Mouse (Mus musculus) liver, postnatal 0 days (tissue): ENCODE data around the gene Ccdc159. TPM values are rescaled to one million over a fixed set of nuclear protein-coding genes. Genes with fewer than 3 reads are reported as not detected.

Experiments used
- ATAC-seq: fragments of 200-750 bp; cut with Nextera tagmentation; 2 replicates; pipeline ENCODE4 v1.8.0; 2017; ENCODE audit warnings: mild to moderate bottlenecking, moderate library complexity
- DNase-seq: peaks from one replicate; pipeline ENCODE4 v3.0.0-alpha.2; 2016
- H3K27ac ChIP-seq: fragments of 300-500 bp; sonication (generic); 2 replicates; pipeline ENCODE4 v1.5.1; 2014; ENCODE audit warnings: antibody characterized with exemption, moderate library complexity, mild to moderate bottlenecking, low read depth
- H3K27me3 ChIP-seq: fragments of 300-500 bp; sonication (generic); 2 replicates; pipeline ENCODE4 v1.6.1; 2014; ENCODE audit warnings: low read length, control low read depth, mixed read lengths; ENCODE audit not compliant: insufficient read depth
- H3K36me3 ChIP-seq: fragments of 300-500 bp; sonication (generic); replicated peaks from 2 replicates; pipeline ENCODE4 v1.6.1; 2014; ENCODE audit warnings: mild to moderate bottlenecking, control low read depth, low read length, moderate library complexity, mixed read lengths; ENCODE audit not compliant: insufficient read depth
- H3K4me1 ChIP-seq: fragments of 300-500 bp; sonication (generic); 2 replicates; pipeline ENCODE4 v1.6.1; 2014; ENCODE audit warnings: antibody characterized with exemption, mild to moderate bottlenecking, control low read depth; ENCODE audit not compliant: insufficient read depth
- H3K4me2 ChIP-seq: fragments of 300-500 bp; sonication (generic); 2 replicates; pipeline ENCODE4 v1.6.1; 2014; ENCODE audit warnings: low read depth, mild to moderate bottlenecking, low read length, moderate library complexity, mixed read lengths
- H3K4me3 ChIP-seq: fragments of 300-500 bp; sonication (generic); 2 replicates; pipeline ENCODE4 v1.5.1; 2014; ENCODE audit warnings: low read depth, low read length
- H3K9ac ChIP-seq: fragments of 300-500 bp; sonication (generic); replicated peaks from 2 replicates; pipeline ENCODE4 v1.6.1; 2014; ENCODE audit warnings: mild to moderate bottlenecking, moderate library complexity
- H3K9me3 ChIP-seq: fragments of 300-500 bp; sonication (generic); 2 replicates; pipeline ENCODE4 v1.6.1; 2016; ENCODE audit warnings: mild to moderate bottlenecking, control low read depth, low read length, mixed read lengths
- CTCF ChIP-seq: sonication (generic); IDR thresholded peaks from 2 replicates; pipeline ENCODE4 v1.5.1; 2016; ENCODE audit warnings: antibody characterized with exemption, low read depth
- EP300 ChIP-seq: IDR thresholded peaks from 2 replicates; pipeline ENCODE4 v1.6.1; 2016; ENCODE audit warnings: antibody characterized with exemption, low read depth, mild to moderate bottlenecking
- WGBS: fragments of 180-500 bp; shearing (Covaris S2); extraction: QIAGEN DNeasy Blood & Tissue Kit; methylation state at CpG from one replicate; pipeline ENCODE4 v1.1.7; 2014; ENCODE audit not compliant: insufficient replicate concordance; 5-methylcytosine and 5-hydroxymethylcytosine counted together
- polyA plus RNA-seq: library from polyadenylated mRNA; unstranded; fragments of >200 nt; fragmentation: Nextera tagmentation; extraction: Ambion mirVana; gene quantifications from 2 replicates; pipeline ENCODE4 v1.2.1, GENCODE M21; 2015

Gene Ccdc159
- polyA plus RNA-seq, result 0.81 and 1.1 TPM in 2 replicates

GRCm38 (mm10) chr9:21927208-21927753, at the start of gene Ccdc159, which contains the start of gene Tmem205:
Gene Ccdc159 (plus strand): TSS chr9:21927471.
Gene Tmem205 (minus strand): TSS chr9:21927556.
- WGBS, result under 1% methylated on average over 28 of the region's 28 CpGs
- H3K4me1 ChIP-seq, result peaks cover 30% of the 10 kb centered on the region
- peak within 1 kb of the TSS; percentile 59 for H3K9ac ChIP-seq
- peak within 1 kb of the TSS; percentile 92 for H3K27ac ChIP-seq
- H3K4me2 ChIP-seq, result peak within 1 kb of the TSS; percentile 72
- ATAC-seq (peak; percentile 88), DNase-seq (peak; percentile 86)
- no peaks in the 10 kb centered on the region for H3K36me3 ChIP-seq
- no peaks in the 10 kb centered on the region for H3K27me3 ChIP-seq
- TF ChIP-seq CTCF (no peak), EP300 (peak; percentile 65)
- H3K4me3 ChIP-seq, result peak within 1 kb of the TSS; percentile 45
- H3K9me3 ChIP-seq, result no peaks in the 10 kb centered on the region

GRCm38 (mm10) chr9:21889229-21889628, 38.0 kb upstream of the Ccdc159 start:
- Histone ChIP-seq H3K4me1 (no peaks in the 10 kb centered on the region), H3K36me3 (no peaks in the 10 kb centered on the region), H3K9me3 (no peaks in the 10 kb centered on the region), H3K4me2 (no peak overlapping the region), H3K27me3 (no peaks in the 10 kb centered on the region), H3K27ac (no peak overlapping the region), H3K9ac (no peak overlapping the region), H3K4me3 (no peak overlapping the region)
- ATAC-seq (no peak), DNase-seq (peak; percentile 27)
- WGBS, result 53% methylated on average over 3 of the region's 3 CpGs
- TF ChIP-seq CTCF, result peak; percentile 60
- TF ChIP-seq EP300, result no peak

GRCm38 (mm10) chr9:21901223-21901820, 25.9 kb upstream of the Ccdc159 start:
- Histone ChIP-seq H3K4me2 (peak overlapping the region; percentile 71), H3K9ac (no peak overlapping the region), H3K27ac (no peak overlapping the region), H3K9me3 (no peaks in the 10 kb centered on the region), H3K4me1 (peaks cover 9% of the 10 kb centered on the region; the same call in 1 of the 2 replicates), H3K36me3 (no peaks in the 10 kb centered on the region), H3K4me3 (peak overlapping the region; percentile 45), H3K27me3 (no peaks in the 10 kb centered on the region)
- 13% methylated on average over 10 of the region's 10 CpGs for WGBS
- DNase-seq (peak; percentile 72), ATAC-seq (peak; percentile 90)
- peak; percentile 39 for TF ChIP-seq CTCF
- TF ChIP-seq EP300, result no peak

- ATAC-seq, result no peak
- no peak overlapping the region for H3K4me2 ChIP-seq
- no peak overlapping the region for H3K9ac ChIP-seq
- TF ChIP-seq EP300 (no peak), CTCF (no peak)
- H3K4me1 ChIP-seq, result peaks cover 12% of the 10 kb centered on the region
- no peak for DNase-seq
- no peak overlapping the region for H3K4me3 ChIP-seq
- H3K36me3 ChIP-seq, result no peaks in the 10 kb centered on the region
- no peaks in the 10 kb centered on the region for H3K9me3 ChIP-seq
- H3K27me3 ChIP-seq, result no peaks in the 10 kb centered on the region
- H3K27ac ChIP-seq, result no peak overlapping the region
- 75% methylated on average over 4 of the region's 4 CpGs for WGBS
These were observed 23.2 kb upstream of the Ccdc159 start for GRCm38 (mm10) chr9:21904031-21904430.

GRCm38 (mm10) chr9:21908216-21908615, 19.1 kb upstream of the Ccdc159 start:
- DNase-seq, result no peak
- 28% methylated on average over 11 of the region's 11 CpGs for WGBS
- no peak for ATAC-seq
- Histone ChIP-seq H3K27ac (peak overlapping the region; percentile 62), H3K9me3 (no peaks in the 10 kb centered on the region), H3K4me1 (peaks cover 10% of the 10 kb centered on the region), H3K4me2 (no peak overlapping the region), H3K4me3 (no peak overlapping the region), H3K27me3 (no peaks in the 10 kb centered on the region), H3K36me3 (peaks cover 4% of the 10 kb centered on the region; the same call in 1 of the 2 replicates), H3K9ac (no peak overlapping the region)
- no peak for TF ChIP-seq EP300
- TF ChIP-seq CTCF, result no peak

- ATAC-seq, result peak; percentile 53
- TF ChIP-seq EP300 (no peak), CTCF (no peak)
- no peak overlapping the region for H3K4me3 ChIP-seq
- H3K36me3 ChIP-seq, result peaks cover 7% of the 10 kb centered on the region
- H3K9me3 ChIP-seq, result no peaks in the 10 kb centered on the region
- H3K27me3 ChIP-seq, result no peaks in the 10 kb centered on the region
- WGBS, result 55% methylated on average over 10 of the region's 10 CpGs
- peak; percentile 48 for DNase-seq
- no peak overlapping the region for H3K4me2 ChIP-seq
- no peak overlapping the region for H3K9ac ChIP-seq
- H3K27ac ChIP-seq, result peak overlapping the region; percentile 62; the same call in 1 of the 2 replicates
- H3K4me1 ChIP-seq, result peaks cover 10% of the 10 kb centered on the region
These were observed 17.6 kb upstream of the Ccdc159 start for GRCm38 (mm10) chr9:21909474-21910223.
